Comparison of ENCODE assay signal across 16 mouse cellular contexts in the genomic region with DNA sequence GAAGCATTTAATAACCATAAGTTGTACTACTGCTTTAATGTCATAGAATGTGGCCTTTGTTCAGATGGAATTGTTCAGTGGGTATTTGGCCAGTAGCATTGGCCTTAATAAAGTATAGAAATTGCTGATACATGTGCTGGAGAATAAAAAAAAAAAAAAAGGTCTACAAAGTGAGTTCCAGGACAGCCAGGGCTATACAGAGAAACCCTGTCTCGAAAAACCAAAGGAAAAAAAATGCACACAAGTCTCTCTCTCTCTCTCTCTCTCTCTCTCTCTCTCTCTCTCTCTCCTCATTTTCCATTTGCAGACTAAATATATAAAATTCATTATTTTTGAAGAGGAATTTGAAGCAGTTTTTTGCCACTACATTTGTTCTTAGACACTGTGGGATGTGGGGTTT.
"Had no signal": no experiment of that assay in that cellular context is flagged by ENCODE, and none has a peak within 500 bp of the region (broad histone marks: within the 10 kb centered on the region; RNA-seq: fewer than 3 reads in every experiment).

No protein-coding gene starts in this region.

- H3K4me2 ChIP-seq: limb, embryonic 12.5 days; liver, embryonic 13.5 days; lung, embryonic 15.5 days; neural tube, embryonic 15.5 days had no signal

- DNase-seq: kidney, adult 9 months; kidney, postnatal 10 days; kidney, postnatal 4 days; liver; liver, embryonic 13.5 days; liver, postnatal 0 days; lung, postnatal 14 days; thymus, adult 18-20 months; thymus, postnatal 14 days had no signal

- ATAC-seq: liver, postnatal 0 days had no signal

- H3K36me3 ChIP-seq: limb, embryonic 12.5 days; liver, embryonic 13.5 days; lung, embryonic 15.5 days; neural tube, embryonic 15.5 days had no signal

- H3K4me1 ChIP-seq: limb, embryonic 12.5 days; liver, embryonic 13.5 days; lung, embryonic 15.5 days; megakaryocyte, embryonic 14.5 days had no signal

- H3K27me3 ChIP-seq: limb, embryonic 12.5 days; liver, embryonic 13.5 days; lung, embryonic 15.5 days; megakaryocyte, embryonic 14.5 days; neural tube, embryonic 15.5 days had no signal

- H3K4me3 ChIP-seq: limb, embryonic 12.5 days; liver, embryonic 13.5 days; lung, embryonic 15.5 days; megakaryocyte, embryonic 14.5 days; myocyte; neural tube, embryonic 15.5 days had no signal

- H3K27ac ChIP-seq: limb, embryonic 12.5 days; liver, embryonic 13.5 days; lung, embryonic 15.5 days; macrophage; neural tube, embryonic 15.5 days; stomach, postnatal 0 days had no signal

- H3K9ac ChIP-seq: limb, embryonic 12.5 days; liver, embryonic 13.5 days; liver, postnatal 0 days; lung, embryonic 15.5 days; neural tube, embryonic 15.5 days had no signal

- H3K9me3 ChIP-seq: limb, embryonic 12.5 days; liver, embryonic 13.5 days; lung, embryonic 15.5 days; megakaryocyte, embryonic 14.5 days; neural tube, embryonic 15.5 days had no signal
